Mouse (Mus musculus): ENCODE data around the gene Xcl1. TPM values are rescaled to one million over a fixed set of nuclear protein-coding genes. Genes with fewer than 3 reads are reported as not detected.

The Xcl1 gene
- total RNA-seq, 2 experiments from 2014 or later: not detected

GRCm38 (mm10) chr1:164930006-164930405, 5.3 kb downstream of the Xcl1 start:
- DNase-seq (ENCODE audit: low spot score in 2 of 2): no peak
- intact Hi-C loops (cut with DNase I): loop anchor here (5.0 kb wide), 1 partner anchor 57 kb away; no protein-coding TSS in a partner anchor

GRCm38 (mm10) chr1:164926534-164927160, 8.7 kb downstream of the Xcl1 start:
- intact Hi-C loops (cut with DNase I): loop anchor here (5.0 kb wide), 1 partner anchor 91 kb away; no protein-coding TSS in a partner anchor

DNA sequence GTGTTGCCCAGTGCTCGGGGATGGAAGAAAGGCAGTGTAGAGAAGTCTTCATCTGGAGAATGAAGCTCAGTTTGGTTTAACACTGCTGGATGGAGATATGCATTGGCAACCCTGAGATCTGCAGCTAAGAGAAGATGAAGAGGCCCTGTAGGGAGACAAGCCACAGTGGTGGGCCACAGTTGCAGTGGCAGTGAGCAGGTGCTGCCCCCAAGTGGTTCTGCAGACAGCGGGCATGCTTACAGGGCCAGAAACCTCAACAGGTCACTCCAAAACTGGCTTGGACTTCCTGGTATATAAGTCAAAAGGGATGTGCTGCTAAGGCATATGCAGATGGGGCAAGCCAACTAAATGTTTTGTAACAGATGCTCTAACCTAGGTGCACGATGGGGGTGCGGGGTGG, 30.3 kb downstream of the Xcl1 start:
- peak in 1 of 2 experiments; percentile 55 for DNase-seq (ENCODE audit: low spot score in 2 of 2)
- intact Hi-C loops (cut with DNase I): loop anchor here (2.0 kb wide), 1 partner anchor 588 kb away; no protein-coding TSS in a partner anchor

More at GRCm38 (mm10) chr1:164926534-164927160, 8.7 kb downstream of the Xcl1 start:
- peak; percentile 62 to 92 for DNase-seq (ENCODE audit: low spot score in 2 of 2)

GRCm38 (mm10) chr1:164900696-164901095, 34.6 kb downstream of the Xcl1 start:
- DNase-seq (ENCODE audit: low spot score in 2 of 2): no peak
- intact Hi-C loops (cut with DNase I): loop anchor here (5.0 kb wide), 2 partner anchors 443 to 533 kb away; partner anchors contain the start of gene Atp1b1

- DNase-seq (ENCODE audit: low spot score in 2 of 2): no peak
- intact Hi-C loops (cut with DNase I): loop anchor here (5.0 kb wide), 2 partner anchors 443 to 533 kb away; partner anchors contain the start of gene Atp1b1
Measured at GRCm38 (mm10) chr1:164900226-164900625, 35.1 kb downstream of the Xcl1 start.

DNA sequence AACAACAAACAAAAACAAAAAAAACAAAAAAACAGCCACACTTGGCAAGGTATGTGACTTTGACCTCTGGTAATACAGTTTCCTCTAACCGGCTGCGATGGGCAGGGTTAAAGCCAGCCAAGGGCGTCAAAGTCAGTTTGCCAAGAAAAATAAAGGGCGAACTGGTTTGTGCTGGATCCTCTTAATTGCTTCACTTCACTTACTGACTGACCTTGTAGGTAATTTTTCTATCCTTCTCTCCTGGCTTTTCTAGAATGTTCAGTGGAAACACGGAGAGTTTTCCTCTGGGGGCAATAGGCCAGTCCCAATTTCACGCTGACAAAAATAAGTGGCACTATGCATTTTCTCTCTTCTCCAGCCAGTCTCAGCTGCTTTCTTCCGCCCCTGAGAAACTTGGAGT, 35.8 kb downstream of the Xcl1 start:
- DNase-seq (ENCODE audit: low spot score in 2 of 2): no peak
- intact Hi-C loops (cut with DNase I): loop anchor here (5.0 to 10.0 kb wide), 4 partner anchors 115 to 223 kb away; no protein-coding TSS in a partner anchor

- intact Hi-C loops (cut with DNase I): loop anchor here (5.0 to 10.0 kb wide), 4 partner anchors 114 to 223 kb away; no protein-coding TSS in a partner anchor
- peak; percentile 85 to 93 for DNase-seq (ENCODE audit: low spot score in 2 of 2)
Measured at GRCm38 (mm10) chr1:164898846-164899351, 36.4 kb downstream of the Xcl1 start.

DNA sequence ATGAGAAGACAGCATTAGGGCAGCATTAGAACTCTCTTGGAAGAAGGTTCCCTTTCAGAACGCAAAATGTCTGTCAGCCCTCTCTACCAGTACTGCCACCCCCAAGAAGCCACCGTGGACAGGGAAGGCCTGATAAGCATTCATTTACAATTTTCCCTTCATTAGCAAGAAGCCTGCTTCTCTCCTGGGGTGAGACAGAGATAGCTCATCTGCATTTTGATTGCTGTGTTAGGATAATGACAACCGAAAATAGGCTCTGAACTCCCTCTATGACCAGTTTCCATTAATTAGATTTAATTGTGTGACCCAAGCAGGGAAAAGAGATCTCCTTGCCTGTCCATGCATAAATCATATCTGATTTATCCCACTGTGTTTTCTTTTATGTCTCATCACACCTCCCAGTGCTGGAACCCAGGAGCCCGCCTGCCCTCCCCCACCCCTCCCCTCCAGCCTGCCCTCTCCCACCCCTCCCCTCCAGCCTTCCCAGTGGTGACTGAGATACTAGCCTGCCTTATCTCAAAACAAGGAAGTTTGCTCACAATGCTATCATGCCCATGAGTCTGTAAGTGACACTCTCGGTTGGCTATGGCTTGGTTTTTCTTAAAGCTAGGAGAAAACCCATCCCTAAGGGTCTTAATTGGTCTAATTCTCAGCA, 38.0 kb downstream of the Xcl1 start:
- no peak for DNase-seq (ENCODE audit: low spot score in 2 of 2)
- intact Hi-C loops (cut with DNase I): loop anchor here (5.0 to 10.0 kb wide), 4 partner anchors 112 to 225 kb away; no protein-coding TSS in a partner anchor

GRCm38 (mm10) chr1:164896211-164897145, 38.8 kb downstream of the Xcl1 start:
- intact Hi-C loops (cut with DNase I): loop anchor here (5.0 to 10.0 kb wide), 4 partner anchors 112 to 226 kb away; no protein-coding TSS in a partner anchor
- DNase-seq (ENCODE audit: low spot score in 2 of 2): no peak

DNA sequence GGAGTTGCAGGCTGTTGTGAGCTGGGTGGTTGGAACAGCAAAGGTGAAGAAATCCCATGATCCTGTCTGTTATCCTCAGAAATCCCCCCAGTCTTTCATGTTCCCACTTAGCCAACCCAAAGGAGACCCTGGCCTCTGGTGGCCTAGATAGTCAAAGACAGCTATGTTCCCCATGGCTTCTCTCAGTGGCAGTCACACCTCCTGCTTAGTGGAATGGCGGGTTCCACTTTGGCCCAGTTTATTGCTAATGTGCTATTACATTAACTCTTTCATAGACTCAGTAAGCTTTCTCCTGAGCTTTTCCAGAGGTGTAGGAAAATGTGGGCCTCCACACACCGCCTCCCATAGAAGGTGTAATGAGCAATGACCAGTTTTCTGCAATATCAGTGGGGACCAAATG, 39.5 kb downstream of the Xcl1 start:
- DNase-seq (ENCODE audit: low spot score in 2 of 2): no peak
- intact Hi-C loops (cut with DNase I): loop anchor here (5.0 to 10.0 kb wide), 4 partner anchors 111 to 226 kb away; no protein-coding TSS in a partner anchor

GRCm38 (mm10) chr1:164890366-164890765, 45.0 kb downstream of the Xcl1 start:
- no peak for DNase-seq (ENCODE audit: low spot score in 2 of 2)
- intact Hi-C loops (cut with DNase I): loop anchor here (10.0 kb wide), 3 partner anchors 106 to 144 kb away; no protein-coding TSS in a partner anchor

GRCm38 (mm10) chr1:164888563-164888962, 46.8 kb downstream of the Xcl1 start:
- intact Hi-C loops (cut with DNase I): no loop called here
- DNase-seq (ENCODE audit: low spot score in 2 of 2): no peak

GRCm38 (mm10) chr1:164887775-164888174, 47.6 kb downstream of the Xcl1 start:
- DNase-seq (ENCODE audit: low spot score in 2 of 2): no peak
- intact Hi-C loops (cut with DNase I): no loop called here

DNA sequence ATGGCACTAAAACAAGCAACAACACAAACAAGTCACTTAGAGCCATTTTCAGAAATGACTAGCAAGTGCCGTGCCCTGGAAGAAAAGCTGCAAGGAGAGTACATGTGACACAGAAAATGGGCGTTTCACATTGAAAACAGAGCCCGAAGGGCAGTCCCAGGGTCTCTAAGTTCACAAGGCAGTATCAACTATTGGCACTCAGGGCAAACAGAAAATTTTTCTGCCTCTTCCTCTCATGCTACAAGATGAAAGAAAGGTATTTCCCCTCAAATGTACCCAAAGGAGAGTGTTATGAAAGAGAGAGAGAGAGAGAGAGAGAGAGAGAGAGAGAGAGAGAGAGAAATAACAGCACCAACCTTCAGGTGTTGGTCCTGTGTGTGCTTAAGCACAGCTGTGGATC, 53.4 kb downstream of the Xcl1 start:
- intact Hi-C loops (cut with DNase I): no loop called here
- no peak for DNase-seq (ENCODE audit: low spot score in 2 of 2)

Other genes starting within 250 kb of the Xcl1 start
- under 1 TPM; 0.57 to 0.72 TPM for gene Dpt, start 138.9 kb downstream of the Xcl1 start, total RNA-seq (2021)
- not detected for gene Tbx19, start 225.2 kb upstream of the Xcl1 start, total RNA-seq (2021)

All from left cerebral cortex, postnatal 14 days (tissue).